Mouse (Mus musculus): Measurements from ENCODE around the gene Zbtb22. TPM values are rescaled to one million over a fixed set of nuclear protein-coding genes. Genes with fewer than 3 reads are reported as not detected.

Gene Zbtb22
- polyA plus RNA-seq (2012; rRNA removed) = 45.0 and 64.9 TPM in 2 replicates

GRCm38 (mm10) chr17:33915671-33916250, at the start of gene Zbtb22, which contains the start of gene Tapbp:
Zbtb22 (plus strand) TSS chr17:33915904.
Tapbp (plus strand) TSS chr17:33915899.

DNA sequence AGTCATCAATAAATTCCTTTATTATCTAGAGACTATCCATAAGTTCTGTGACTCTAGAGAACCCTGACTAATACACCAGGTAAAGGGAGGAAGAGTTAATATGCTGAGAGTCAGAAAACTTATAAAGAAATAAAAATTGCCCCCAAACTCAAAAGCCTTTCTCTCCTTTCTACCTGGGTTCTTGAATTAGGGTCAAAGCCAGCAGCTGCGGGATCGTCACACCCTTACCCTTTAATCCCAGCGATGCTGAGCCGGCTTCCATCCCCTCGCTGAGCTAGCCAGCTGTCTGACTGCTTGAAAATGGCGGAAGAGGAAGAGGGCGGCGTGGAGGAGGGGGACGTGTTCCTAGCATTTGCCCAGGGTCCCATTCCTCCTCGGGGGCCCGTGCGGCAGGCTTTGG, 42.2 kb upstream of the Zbtb22 start, which contains the start of gene Gm7029:
Gene Gm7029, plus strand, starts transcription at position 301 of the 400 bp plus-strand sequence.

GRCm38 (mm10) chr17:33890533-33891059, 25.1 kb upstream of the Zbtb22 start, which contains the start of gene Kifc1:
Kifc1 (minus strand) TSS chr17:33890661.

GRCm38 (mm10) chr17:33904835-33905234, 10.9 kb upstream of the Zbtb22 start, which contains the start of gene Platr17:
Platr17 (plus strand) TSS chr17:33905135.

DNA sequence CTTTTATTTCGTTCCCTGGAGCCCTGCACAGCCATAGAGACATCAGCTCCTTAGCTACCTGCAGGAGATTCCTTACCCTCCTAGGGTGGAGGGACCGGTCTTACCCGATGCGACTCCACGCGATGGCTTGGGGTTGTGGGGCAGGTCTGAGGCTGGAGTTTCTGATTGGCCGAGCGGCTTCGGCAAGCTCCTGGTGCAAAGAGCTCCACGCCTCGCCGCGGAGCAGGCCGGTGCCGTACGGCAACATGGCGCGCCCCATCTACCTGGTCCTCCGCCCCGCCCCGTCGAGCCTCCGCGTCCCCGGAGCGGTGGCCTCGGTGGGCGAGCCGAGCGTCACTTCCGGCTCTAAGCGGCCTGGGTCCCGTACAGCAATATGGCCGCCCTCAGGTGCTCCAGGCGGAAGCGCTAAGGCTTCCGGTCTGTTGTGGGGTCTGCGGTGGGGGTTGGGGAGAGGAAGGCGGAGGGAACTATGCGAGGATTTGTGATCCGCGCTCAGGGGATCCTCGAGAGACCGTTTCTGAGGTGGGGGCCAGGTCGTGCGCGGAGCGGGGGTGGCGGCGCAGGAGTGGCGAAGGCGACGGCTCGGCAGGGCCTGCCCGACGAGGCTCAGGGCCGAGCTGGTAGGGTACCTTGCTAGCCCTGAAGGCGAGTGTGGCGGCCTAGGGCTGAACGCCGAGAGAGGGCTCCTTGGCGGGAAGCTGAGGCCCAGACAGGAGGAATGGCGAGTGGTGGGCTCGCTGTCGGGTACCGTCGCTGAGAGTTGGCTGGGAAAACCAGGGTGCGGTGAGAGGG, 6.4 kb upstream of the Zbtb22 start, which contains the start of gene Daxx:
Gene Daxx, plus strand, starts transcription at position 338 of the 792 bp plus-strand sequence.

DNA sequence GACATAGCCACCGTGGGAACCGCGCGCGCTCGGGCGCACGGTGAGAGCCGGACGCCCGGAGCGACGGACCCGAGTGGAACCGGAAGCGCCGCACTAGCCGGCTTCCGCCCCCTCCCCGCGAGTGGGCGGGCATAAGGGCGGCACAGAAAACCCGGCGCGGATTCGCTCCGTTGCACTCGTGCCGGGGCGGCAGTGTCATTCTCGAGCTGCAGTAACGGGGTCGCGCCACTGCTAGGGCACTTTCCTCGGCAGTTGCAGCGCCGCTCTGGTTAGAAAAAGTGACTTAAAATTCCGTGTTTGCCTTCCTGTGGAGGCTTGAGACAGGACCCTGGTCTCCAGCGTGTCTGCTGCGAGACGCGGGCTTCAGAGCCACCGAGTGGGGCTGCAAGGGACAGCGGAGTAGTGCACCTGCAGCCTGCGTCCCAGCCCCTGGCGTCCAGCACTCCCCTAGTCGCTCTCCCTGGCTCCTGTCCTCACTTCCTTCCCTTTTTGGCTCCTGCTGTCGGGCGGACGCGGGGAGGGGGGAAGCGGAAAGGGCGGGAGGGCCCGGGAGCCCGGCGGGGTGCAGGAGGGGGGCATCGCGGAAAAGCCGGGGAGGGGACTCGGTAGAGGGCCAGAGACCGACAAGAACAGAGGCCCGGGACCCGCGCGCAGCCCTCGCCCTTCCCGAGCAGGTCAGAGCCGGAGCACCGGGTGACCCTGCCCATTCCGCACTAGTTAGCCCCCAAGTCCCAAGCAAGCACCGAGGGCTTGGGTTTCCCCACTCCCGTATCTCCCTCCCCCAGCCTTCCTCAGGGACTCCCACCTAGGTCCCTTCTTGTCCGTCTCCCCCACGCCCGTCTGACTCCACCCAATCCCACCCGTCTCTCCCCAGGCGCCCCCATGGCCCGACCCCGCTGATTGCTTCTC, 13.9 kb downstream of the Zbtb22 start, which contains the start of gene Rgl2:
Gene Rgl2, plus strand, starts transcription at position 173 of the 909 bp plus-strand sequence.

DNA sequence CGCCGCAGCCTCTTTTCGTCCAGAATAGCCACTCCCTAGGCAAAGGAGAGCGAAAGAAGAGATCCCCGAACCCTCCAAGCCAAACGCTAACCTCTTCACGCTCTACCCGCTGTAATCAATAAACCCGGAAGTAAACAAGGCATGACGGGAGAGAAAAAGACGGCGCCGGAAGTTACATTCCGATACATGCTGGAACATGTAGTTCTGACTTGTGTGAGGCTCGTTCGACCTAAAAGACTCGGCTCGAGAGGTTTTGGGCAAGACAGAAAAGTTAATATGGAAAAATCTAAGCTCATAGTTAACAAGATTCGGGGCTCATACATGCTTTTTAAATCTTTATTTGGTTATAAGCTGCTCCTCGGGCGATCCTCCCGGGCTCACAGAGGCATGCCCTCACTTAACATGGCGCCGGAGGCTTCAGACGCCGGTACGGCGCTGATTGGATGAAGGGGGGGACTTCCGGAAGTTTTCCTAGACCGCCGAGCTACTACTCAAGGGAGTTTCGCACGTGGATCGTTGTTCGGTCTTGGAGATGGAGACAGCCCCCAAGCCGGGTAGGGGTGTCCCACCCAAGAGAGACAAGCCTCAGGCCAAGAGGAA, 24.6 kb downstream of the Zbtb22 start, which contains the start of the genes Pfdn6 and Wdr46:
Gene Pfdn6, minus strand, starts transcription at position 138 of the 600 bp plus-strand sequence.
Gene Wdr46, plus strand, starts transcription at position 455 of the 600 bp plus-strand sequence.

GRCm38 (mm10) chr17:33951021-33951946, 35.6 kb downstream of the Zbtb22 start, which contains the start of gene B3galt4:
B3galt4 (minus strand) TSS chr17:33951488.

GRCm38 (mm10) chr17:33955555-33956214, 40.0 kb downstream of the Zbtb22 start, which contains the start of the genes Vps52 and Rps18:
Vps52 (plus strand) TSS chr17:33955812.
Rps18 (minus strand) TSS chr17:33956001.

Other genes with a start within 250 kb of the Zbtb22 start
- 27.4 and 31.2 TPM in 2 replicates for gene Hnrnpm, start 229.0 kb upstream of the Zbtb22 start, polyA plus RNA-seq (2012; rRNA removed)
- gene March2, start 197.2 kb upstream of the Zbtb22 start, polyA plus RNA-seq (2012; rRNA removed) = 42.8 and 60.2 TPM in 2 replicates
- 166 and 168 TPM in 2 replicates for gene Rab11b, start 155.4 kb upstream of the Zbtb22 start, polyA plus RNA-seq (2012; rRNA removed)
- gene Angptl4, start 134.1 kb upstream of the Zbtb22 start, polyA plus RNA-seq (2012; rRNA removed) = 9.7 and 11.8 TPM in 2 replicates
- gene Kank3, start 105.4 kb upstream of the Zbtb22 start, polyA plus RNA-seq (2012; rRNA removed) = 19.7 and 19.8 TPM in 2 replicates
- 241 and 248 TPM in 2 replicates for gene Rps28, start 91.3 kb upstream of the Zbtb22 start, polyA plus RNA-seq (2012; rRNA removed)
- 233 and 376 TPM in 2 replicates for gene Ndufa7, start 91.3 kb upstream of the Zbtb22 start, polyA plus RNA-seq (2012; rRNA removed)
- gene Cd320, start 72.8 kb upstream of the Zbtb22 start, polyA plus RNA-seq (2012; rRNA removed) = 13.4 and 44.6 TPM in 2 replicates
- gene Gm7029, start 42.1 kb upstream of the Zbtb22 start, polyA plus RNA-seq (2012; rRNA removed) = not detected in 2 replicates
- 2.8 and 3.9 TPM in 2 replicates for gene Kifc1, start 25.2 kb upstream of the Zbtb22 start, polyA plus RNA-seq (2012; rRNA removed)
- gene Platr17, start 10.8 kb upstream of the Zbtb22 start, polyA plus RNA-seq (2012; rRNA removed) = 0.18 and 0.26 TPM in 2 replicates
- gene Daxx, start 6.5 kb upstream of the Zbtb22 start, polyA plus RNA-seq (2012; rRNA removed) = 25.6 and 26.2 TPM in 2 replicates
- gene Tapbp, start within 50 bp of the Zbtb22 start, polyA plus RNA-seq (2012; rRNA removed) = 92.0 and 99.2 TPM in 2 replicates
- 89.5 and 105 TPM in 2 replicates for gene Rgl2, start 13.6 kb downstream of the Zbtb22 start, polyA plus RNA-seq (2012; rRNA removed)
- gene Pfdn6, start 24.4 kb downstream of the Zbtb22 start, polyA plus RNA-seq (2012; rRNA removed) = 5.2 and 6.8 TPM in 2 replicates
- 8.8 and 11.1 TPM in 2 replicates for gene Wdr46, start 24.8 kb downstream of the Zbtb22 start, polyA plus RNA-seq (2012; rRNA removed)
- 16.9 and 20.2 TPM in 2 replicates for gene B3galt4, start 35.6 kb downstream of the Zbtb22 start, polyA plus RNA-seq (2012; rRNA removed)
- 30.6 and 32.9 TPM in 2 replicates for gene Vps52, start 39.9 kb downstream of the Zbtb22 start, polyA plus RNA-seq (2012; rRNA removed)
- 111 and 142 TPM in 2 replicates for gene Rps18, start 40.1 kb downstream of the Zbtb22 start, polyA plus RNA-seq (2012; rRNA removed)
- gene H2-K1, start 84.4 kb downstream of the Zbtb22 start, polyA plus RNA-seq (2012; rRNA removed) = 1,329 and 1,533 TPM in 2 replicates
- 16.2 and 20.2 TPM in 2 replicates for gene Ring1, start 108.8 kb downstream of the Zbtb22 start, polyA plus RNA-seq (2012; rRNA removed)
- gene H2-Ke6, start 112.2 kb downstream of the Zbtb22 start, polyA plus RNA-seq (2012; rRNA removed) = 42.2 and 91.2 TPM in 2 replicates
- gene Slc39a7, start 115.8 kb downstream of the Zbtb22 start, polyA plus RNA-seq (2012; rRNA removed) = 101 and 145 TPM in 2 replicates
- 41.3 and 55.6 TPM in 2 replicates for gene Rxrb, start 115.9 kb downstream of the Zbtb22 start, polyA plus RNA-seq (2012; rRNA removed)
- 1.1 and 2.3 TPM in 2 replicates for gene Col11a2, start 123.5 kb downstream of the Zbtb22 start, polyA plus RNA-seq (2012; rRNA removed)
- 0.70 and 4.2 TPM in 2 replicates for gene H2-Oa, start 176.4 kb downstream of the Zbtb22 start, polyA plus RNA-seq (2012; rRNA removed)
- gene H2-DMa, start 203.6 kb downstream of the Zbtb22 start, polyA plus RNA-seq (2012; rRNA removed) = 11.1 and 18.4 TPM in 2 replicates
- 49.0 and 51.3 TPM in 2 replicates for gene Brd2, start 206.7 kb downstream of the Zbtb22 start, polyA plus RNA-seq (2012; rRNA removed)
- 1.7 and 3.5 TPM in 2 replicates for gene H2-DMb2, start 227.4 kb downstream of the Zbtb22 start, polyA plus RNA-seq (2012; rRNA removed)
- 15.8 and 34.6 TPM in 2 replicates for gene H2-DMb1, start 237.2 kb downstream of the Zbtb22 start, polyA plus RNA-seq (2012; rRNA removed)

All from stomach, adult 2 months (tissue).